Mouse (Mus musculus) lung, postnatal 0 days (tissue): ENCODE data around the gene Clcnka.

Experiments used
- CTCF ChIP-seq: IDR thresholded peaks from 2 replicates; pipeline ENCODE4 v1.5.1; 2016; ENCODE audit warnings: antibody characterized with exemption, mild to moderate bottlenecking
- EP300 ChIP-seq: IDR thresholded peaks from 2 replicates; pipeline ENCODE4 v1.6.1; 2016; ENCODE audit warnings: antibody characterized with exemption, mild to moderate bottlenecking, control low read depth

GRCm38 (mm10) chr4:141429381-141429780 is 30.9 kb upstream of the Clcnka start:
- no peak for TF ChIP-seq EP300
- no peak for TF ChIP-seq CTCF
